Mouse (Mus musculus) macrophage (primary cell): Measurements from ENCODE around the gene Heg1. TPM values are rescaled to one million over a fixed set of nuclear protein-coding genes. Genes with fewer than 3 reads are reported as not detected.

Experiments used
- H3K27ac ChIP-seq: fragments of 350-480 bp; formaldehyde crosslinking; 2 replicates; pipeline ENCODE4 v1.9.0; 2021
- H3K36me3 ChIP-seq: fragments of 350-480 bp; formaldehyde crosslinking; 2 replicates; pipeline ENCODE4 v1.9.0; 2021; ENCODE audit errors: inconsistent target
- H3K4me3 ChIP-seq: fragments of 350-480 bp; formaldehyde crosslinking; 2 replicates; pipeline ENCODE4 v1.9.0; 2021; ENCODE audit errors: inconsistent target
- H3K79me2 ChIP-seq: fragments of 350-480 bp; formaldehyde crosslinking; 2 replicates; pipeline ENCODE4 v1.9.0; 2021; ENCODE audit errors: inconsistent target
- WGBS: methylation state at CpG from one replicate; pipeline ENCODE4 v1.1.7; 2026; ENCODE audit warnings: inconsistent platforms; ENCODE audit not compliant: missing documents; 5-methylcytosine and 5-hydroxymethylcytosine counted together
- polyA plus RNA-seq: library from polyadenylated mRNA; stranded (reverse); fragments of 250-400 nt; gene quantifications from 3 replicates; pipeline ENCODE4 v1.2.4, GENCODE M21; 2018; ENCODE audit warnings: inconsistent platforms

Heg1 gene
- polyA plus RNA-seq, 1 experiment from 2014 or later: 0.57 TPM

DNA sequence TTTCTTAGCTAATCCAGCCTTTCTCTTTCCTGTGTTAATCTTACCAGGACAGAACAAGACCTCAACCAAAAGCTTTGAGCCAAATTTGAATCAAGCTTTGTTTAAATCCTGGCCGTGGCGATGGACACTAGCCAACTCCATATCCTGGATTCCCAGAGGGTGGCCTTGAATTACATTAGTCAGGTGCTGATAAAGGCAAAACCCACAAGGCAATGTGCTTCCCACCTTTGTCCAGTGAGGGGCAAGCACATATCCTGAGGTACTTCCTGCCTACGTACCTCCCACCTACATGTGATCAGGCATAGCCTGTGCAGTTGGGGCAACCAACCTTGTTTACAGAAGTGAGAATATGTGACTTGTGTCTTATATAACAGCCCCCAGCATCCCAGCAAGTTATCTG, 90.8 kb downstream of the Heg1 start:
- Histone ChIP-seq H3K4me3 (no peak overlapping the region), H3K36me3 (no peaks in the 10 kb centered on the region), H3K27ac (no peak overlapping the region), H3K79me2 (no peaks in the 10 kb centered on the region)
- 84% methylated on average over 3 of the region's 3 CpGs for WGBS

DNA sequence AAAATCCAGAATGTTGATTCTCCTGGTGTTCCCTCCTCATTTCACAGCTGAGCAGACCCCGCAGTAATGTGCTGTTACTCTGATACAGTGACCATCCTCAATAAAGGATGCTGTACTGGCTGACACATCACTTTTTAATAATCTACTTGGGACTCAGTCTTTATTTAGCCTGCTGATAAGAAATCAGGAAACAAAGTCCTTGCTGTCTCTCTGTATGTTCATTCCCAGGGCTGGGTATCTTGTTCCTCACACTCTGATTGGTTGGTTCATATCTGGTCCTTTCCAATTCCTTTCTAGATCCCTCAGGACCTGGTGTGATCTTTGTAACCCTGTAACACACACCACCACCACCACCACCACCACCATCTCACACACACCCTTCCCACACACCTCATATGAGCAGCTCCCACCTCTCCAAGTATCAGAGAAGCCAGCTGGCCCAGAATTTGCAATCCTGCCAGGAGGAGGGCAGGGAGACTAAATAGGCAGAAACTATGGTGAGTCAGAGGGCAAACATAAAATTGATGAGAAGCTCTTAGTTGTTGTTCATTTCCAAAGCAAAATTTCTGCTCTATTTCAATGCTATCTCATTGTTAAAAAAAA, 91.7 kb downstream of the Heg1 start:
- WGBS: 100% methylated on average over 1 of the region's 1 CpGs
- no peak overlapping the region for H3K27ac ChIP-seq
- no peak overlapping the region for H3K4me3 ChIP-seq
- no peaks in the 10 kb centered on the region for H3K79me2 ChIP-seq
- H3K36me3 ChIP-seq: no peaks in the 10 kb centered on the region

DNA sequence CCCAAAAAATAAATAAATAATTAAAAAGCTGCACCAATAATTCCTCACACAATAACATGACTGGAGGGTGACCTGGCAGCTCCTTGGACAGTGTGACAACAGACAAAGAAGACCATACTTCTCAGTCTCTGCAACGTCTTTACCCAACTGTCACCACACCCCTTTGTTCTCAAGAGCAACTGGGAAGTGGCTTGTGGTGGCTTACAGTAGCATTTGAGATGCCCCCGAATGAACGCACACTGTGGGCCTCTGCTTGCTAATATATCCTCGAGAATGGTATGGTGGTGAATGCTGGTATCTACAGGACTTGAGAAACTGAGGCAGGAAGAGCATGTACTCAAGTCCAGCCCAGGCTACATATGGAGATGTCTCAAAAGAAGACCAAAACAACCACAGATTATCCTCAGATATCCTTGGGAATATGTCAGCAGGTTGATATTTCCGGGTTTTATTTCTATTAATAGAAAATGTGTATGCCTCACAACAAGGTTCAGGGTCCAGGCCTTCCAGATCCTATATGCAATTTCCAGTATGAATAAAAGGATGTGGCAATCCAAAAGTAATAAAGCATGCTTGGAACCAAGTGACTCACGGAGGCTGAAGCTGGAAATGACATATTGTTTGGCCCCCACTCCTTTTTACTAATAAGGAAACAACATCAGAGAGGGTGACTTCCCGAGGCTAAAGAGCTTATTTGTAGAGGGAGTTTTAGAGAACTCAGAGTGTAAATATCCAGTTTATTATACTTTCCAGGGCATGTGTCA, 92.8 kb downstream of the Heg1 start:
- H3K27ac ChIP-seq: no peak overlapping the region
- no peak overlapping the region for H3K4me3 ChIP-seq
- H3K36me3 ChIP-seq: no peaks in the 10 kb centered on the region
- WGBS: 20% methylated on average over 7 of the region's 7 CpGs
- H3K79me2 ChIP-seq: no peaks in the 10 kb centered on the region

DNA sequence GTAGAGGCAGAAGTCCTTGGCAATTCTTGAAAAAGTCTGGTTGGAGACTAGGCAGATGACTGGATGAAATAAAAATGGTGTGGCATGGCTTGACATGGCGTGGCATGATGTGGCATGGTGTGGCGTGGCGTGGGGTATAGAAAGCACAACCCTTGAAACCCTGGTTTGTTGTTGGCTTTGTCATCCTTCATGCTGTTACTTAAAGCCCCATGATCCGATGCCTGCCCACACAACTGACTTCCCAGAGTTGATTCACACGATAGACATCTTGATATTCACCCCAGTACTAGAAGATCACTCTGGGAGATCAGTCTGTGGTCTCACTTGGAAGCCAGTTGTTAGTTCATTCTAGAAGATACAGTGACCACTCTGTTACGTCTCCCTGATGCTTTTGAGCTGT, 93.4 kb downstream of the Heg1 start:
- no peak overlapping the region for H3K4me3 ChIP-seq
- no peak overlapping the region for H3K27ac ChIP-seq
- H3K36me3 ChIP-seq: no peaks in the 10 kb centered on the region
- no peaks in the 10 kb centered on the region for H3K79me2 ChIP-seq
- WGBS: 91% methylated on average over 6 of the region's 6 CpGs

DNA sequence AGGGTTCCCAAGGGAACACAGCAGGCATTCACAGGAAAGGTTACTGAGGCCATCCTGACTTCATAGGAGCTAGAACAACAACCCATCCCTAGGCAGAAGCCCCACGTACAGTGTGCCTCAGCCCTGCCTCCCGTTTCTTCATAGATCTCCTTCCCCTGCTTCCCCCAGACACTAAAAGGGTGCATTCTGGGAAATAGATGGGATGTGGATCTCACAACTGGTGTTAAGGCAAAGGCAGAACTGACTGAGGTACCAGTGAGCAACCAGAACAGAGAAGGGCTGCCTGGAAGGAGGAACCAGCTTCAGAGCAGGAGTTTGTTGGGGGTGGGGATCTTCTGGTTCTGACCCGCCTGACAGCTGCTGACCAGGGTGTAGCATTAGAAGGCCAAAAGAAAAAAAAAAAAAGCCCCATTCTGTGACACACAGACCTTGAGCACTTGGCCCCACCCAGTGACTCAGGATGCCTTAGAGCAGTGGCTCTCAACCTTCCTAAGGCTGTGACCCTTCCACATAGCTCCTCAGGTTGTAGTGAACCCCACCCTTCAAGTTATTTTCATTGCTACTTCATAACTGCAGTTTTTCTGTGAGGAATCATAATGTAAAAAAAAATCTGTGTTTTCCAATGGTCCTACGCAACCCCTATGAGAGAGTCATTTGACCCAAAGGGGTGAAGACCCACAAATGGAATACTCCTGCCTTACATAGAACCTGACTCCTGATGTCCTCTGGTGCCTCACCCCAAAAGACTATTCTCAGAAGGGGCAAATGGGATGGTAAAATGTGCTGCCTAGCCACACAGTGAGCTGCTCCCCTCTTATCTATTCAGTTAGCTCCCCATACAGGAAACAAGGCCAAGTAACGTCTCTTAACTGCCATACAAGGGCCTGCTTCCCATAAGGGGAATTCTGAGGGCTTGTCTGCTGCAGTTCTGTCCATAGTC, 97.9 kb downstream of the Heg1 start:
- 45% methylated on average over 5 of the region's 5 CpGs for WGBS
- no peaks in the 10 kb centered on the region for H3K79me2 ChIP-seq
- H3K36me3 ChIP-seq: no peaks in the 10 kb centered on the region
- no peak overlapping the region for H3K27ac ChIP-seq
- no peak overlapping the region for H3K4me3 ChIP-seq

DNA sequence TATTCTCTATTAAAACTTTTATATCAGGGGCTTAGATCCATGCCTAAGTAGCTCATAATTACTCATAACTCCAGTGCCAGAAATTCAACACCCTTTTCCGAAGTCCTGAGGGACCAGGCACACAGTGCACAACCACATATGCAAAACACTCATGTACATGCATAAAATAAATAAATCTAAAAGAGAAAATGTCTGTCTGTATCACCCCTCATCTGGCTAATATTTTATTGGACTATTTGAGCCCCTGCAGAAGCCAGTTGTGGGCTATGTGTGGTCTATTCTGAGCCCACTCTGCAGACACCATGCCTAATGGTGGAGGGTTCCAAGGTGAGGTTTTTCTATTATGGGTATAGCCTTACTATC, 98.5 kb downstream of the Heg1 start:
- H3K27ac ChIP-seq: no peak overlapping the region

DNA sequence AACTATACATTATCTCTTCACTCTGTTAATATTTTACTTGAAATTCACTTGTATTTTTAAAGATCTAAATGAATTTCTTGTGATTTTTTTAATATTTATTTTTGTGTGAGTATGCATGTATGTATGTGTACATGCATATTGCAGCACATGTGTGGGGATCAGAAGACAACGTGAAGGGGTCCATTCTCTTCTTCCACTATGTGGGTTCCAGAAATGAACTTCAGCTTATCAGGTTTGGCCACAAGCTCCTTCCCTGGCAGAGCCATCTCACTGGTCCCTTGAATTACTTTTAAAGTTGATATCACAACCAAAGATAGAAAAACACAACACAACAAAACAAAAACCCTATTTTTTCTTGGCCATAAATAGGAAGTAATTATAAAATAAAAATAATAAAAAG, 100.4 kb downstream of the Heg1 start:
- 50% methylated on average over 1 of the region's 1 CpGs for WGBS
- Histone ChIP-seq H3K4me3 (no peak overlapping the region), H3K27ac (no peak overlapping the region), H3K79me2 (no peaks in the 10 kb centered on the region), H3K36me3 (no peaks in the 10 kb centered on the region)

More for the DNA sequence above, 98.5 kb downstream of the Heg1 start:
- WGBS: 100% methylated on average over 1 of the region's 1 CpGs
- Histone ChIP-seq H3K36me3 (no peaks in the 10 kb centered on the region), H3K4me3 (no peak overlapping the region), H3K79me2 (no peaks in the 10 kb centered on the region)

DNA sequence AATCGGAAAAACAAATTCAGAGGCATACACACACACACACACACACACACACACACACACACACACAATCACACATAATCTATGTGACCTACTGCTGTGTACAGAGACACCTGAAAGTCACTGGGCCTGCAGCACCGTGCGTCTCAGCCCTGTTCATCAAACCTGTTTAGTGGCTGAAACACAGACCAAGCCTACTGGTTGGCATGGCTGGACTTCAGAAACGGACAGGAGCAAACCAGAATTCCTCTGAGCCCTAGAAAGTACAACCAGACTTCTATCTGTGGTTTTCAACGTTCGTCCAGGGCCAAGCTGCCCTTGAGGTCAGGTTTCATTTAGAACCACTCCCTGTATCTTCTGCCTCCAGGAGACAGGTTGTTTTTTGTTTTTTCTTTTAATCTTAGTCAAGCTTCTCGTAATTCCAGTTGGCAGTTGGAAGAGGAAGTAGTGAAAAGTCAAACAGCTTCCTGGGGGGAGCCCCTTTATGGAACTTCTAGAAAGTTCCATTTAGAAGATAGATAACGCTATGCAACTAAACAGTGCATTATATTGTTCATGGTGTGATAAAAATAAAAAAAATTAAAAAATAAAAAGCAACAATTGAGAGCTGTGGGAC, 101.0 kb downstream of the Heg1 start:
- Histone ChIP-seq H3K27ac (no peak overlapping the region), H3K79me2 (no peaks in the 10 kb centered on the region), H3K4me3 (no peak overlapping the region), H3K36me3 (no peaks in the 10 kb centered on the region)
- 33% methylated on average over 8 of the region's 8 CpGs for WGBS

DNA sequence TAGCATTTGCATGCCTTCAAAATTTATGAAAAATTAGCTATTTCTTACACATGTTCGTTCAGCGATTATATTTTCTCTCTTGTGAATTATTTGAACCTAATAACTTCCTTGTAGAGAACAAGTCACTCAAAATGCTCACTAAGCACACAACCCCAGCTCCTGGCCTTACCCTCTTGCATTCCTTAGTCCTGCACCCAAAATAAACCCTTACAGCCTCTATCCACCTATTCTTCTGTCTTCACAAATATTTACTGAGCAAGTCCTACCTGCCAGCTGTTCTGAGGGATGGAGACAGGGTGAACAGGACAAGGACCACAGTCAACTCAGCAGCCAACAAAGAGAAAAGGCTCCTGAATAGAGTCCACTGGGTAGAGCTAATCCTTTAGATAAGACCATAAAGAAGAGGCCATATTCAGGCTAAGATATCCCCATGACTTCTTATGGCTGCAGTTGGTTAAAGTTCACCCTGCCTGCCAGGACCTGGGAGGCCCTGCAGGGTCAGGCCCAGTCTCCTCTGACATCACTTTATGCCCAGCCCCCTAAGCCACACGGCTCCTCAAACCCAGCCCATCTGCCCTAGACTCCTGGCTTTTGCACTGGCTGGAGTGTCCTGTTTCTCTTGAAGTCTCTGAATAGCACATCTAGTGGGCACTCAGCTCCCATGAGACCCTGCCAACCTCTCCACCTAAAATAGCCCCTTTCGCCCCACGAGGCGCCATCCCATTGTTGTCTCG, 102.7 kb downstream of the Heg1 start:
- no peaks in the 10 kb centered on the region for H3K36me3 ChIP-seq
- H3K27ac ChIP-seq: no peak overlapping the region
- no peak overlapping the region for H3K4me3 ChIP-seq
- WGBS: 69% methylated on average over 7 of the region's 7 CpGs
- no peaks in the 10 kb centered on the region for H3K79me2 ChIP-seq

DNA sequence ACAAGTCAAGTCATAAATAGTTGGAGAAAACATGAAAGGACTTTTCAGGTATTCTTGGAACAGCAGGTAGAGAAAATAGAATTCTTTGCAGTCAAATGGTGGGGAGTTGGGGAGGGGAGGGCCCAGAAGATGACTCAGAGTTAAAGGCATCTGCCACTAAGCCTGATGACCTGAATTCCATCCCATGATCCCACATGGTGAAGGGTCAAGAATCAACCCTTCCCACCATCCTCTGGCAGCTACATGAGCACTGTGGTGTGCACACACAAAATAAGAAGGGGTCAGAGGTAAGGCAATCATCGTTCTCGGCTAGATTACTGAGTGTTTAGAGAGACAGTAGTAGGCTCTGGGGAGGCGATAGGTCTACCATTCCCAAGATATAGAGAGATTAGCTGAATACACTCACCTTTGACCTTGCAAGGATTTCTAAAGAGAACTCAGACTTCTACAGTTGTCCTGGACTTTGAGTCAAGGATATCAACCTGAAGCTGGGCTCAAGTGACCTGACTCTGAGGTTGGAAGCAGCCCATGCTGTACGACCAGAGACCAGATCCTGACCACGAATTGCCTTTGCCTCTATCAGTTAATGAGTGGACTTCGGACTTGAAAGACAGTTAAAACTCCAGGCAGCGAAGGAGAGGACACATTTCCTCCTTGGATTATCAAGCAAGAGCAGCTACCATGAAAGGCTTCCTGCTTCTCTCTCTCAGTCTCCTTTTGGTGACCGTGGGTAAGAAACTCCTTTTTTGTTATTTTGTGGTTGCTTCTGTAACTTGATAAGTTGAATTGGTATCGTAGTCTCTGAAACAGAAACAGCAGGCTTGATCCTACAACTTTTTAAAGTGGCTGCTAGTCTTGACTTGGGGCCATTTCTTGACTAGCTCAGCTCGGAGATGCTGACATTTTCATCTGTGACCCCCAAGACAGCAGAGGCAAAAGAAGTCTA, 109.9 kb downstream of the Heg1 start, which contains the start of gene Muc13:
Gene Muc13, plus strand, starts transcription at position 192 of the 946 bp plus-strand sequence.
- H3K36me3 ChIP-seq: no peaks in the 10 kb centered on the region
- H3K79me2 ChIP-seq: no peaks in the 10 kb centered on the region
- H3K27ac ChIP-seq: no peak within 1 kb of the TSS
- WGBS: 60% methylated on average over 10 of the region's 10 CpGs
- H3K4me3 ChIP-seq: no peak within 1 kb of the TSS

DNA sequence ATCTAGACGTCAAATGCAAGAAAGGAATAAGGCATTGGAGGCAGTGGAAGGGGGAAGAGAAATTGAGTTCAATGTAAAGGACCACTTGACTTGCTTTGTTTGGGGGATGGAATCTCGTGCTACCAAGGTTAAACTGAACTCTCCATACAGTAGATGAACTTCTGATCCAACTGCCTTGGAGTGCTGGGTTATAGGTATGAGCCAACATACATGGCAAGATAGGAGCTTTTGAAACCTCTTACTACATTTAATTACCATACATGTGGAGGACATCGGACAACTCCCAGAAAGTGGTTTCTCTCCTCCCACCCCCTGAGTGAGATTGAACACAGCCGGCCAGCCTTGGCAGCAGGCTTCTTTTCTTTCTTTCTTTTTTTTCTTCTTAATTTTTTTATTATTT, 110.9 kb downstream of the Heg1 start:
- Histone ChIP-seq H3K4me3 (no peak overlapping the region), H3K36me3 (no peaks in the 10 kb centered on the region), H3K79me2 (no peaks in the 10 kb centered on the region), H3K27ac (no peak overlapping the region)
- 43% methylated on average over 4 of the region's 4 CpGs for WGBS

DNA sequence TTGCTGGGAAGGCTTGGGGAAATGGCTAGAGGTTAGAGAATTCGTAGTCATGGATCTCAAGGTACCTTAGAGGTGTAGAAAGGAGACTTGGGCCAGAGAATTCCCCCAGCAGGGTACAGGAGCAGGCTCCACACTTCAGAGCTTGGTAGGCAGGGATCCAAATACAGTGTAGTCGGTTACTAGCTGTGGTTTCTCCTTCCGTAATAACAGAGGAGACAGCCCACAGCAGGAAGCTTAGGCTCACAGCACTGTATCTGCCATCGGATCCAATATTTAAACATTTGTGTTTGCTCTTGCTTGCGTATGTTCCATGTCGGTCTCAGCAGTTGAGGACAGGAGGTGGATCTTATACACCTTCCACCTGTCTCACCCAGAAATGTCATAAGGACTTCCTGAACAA, 111.7 kb downstream of the Heg1 start:
- no peak overlapping the region for H3K4me3 ChIP-seq
- H3K27ac ChIP-seq: no peak overlapping the region
- WGBS: 33% methylated on average over 6 of the region's 6 CpGs
- no peaks in the 10 kb centered on the region for H3K79me2 ChIP-seq
- no peaks in the 10 kb centered on the region for H3K36me3 ChIP-seq

DNA sequence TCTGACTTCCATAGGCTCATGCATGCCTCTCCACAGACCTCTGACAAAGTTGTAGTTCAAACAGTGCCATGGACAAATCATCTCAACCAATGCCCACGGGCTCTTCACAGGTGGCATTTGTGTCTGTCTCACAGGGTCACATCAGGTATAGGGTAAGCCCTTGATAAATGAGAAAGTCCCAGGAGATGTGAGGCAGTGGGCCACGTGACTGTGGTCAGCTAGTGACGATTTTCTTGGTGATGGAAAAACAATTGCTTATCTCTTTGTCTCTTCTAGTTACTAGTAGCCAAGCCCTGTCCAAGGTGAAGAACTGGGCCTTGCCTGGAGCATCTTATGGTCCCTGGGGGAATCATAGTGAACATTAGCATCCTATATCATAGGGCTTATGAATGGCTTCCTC, 112.6 kb downstream of the Heg1 start:
- Histone ChIP-seq H3K4me3 (no peak overlapping the region), H3K79me2 (no peaks in the 10 kb centered on the region), H3K27ac (no peak overlapping the region), H3K36me3 (no peaks in the 10 kb centered on the region)
- WGBS: 52% methylated on average over 3 of the region's 3 CpGs
